13 mouse cellular contexts compared by ENCODE assay signal in the genomic region with DNA sequence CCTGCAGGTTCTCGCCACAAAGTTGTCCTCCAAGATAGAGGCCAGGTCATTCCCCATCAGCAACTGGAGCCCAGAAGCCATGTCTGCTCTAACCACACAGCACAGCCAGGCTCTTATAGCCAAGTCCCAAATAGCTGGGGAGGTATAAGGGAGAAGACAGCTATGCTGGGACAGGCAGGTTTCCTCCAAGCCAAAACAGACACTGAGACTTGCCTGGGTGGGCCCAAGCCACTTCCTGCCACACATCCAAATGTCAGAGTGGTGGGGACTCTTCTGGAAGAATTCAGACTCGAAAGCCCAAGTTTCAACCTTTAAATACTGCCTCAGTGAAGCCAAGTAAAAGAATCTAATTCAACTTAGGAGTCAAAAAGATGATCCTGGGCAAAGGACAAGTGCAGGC. TPM values are rescaled to one million over a fixed set of nuclear protein-coding genes. Genes with fewer than 3 reads are reported as not detected.
DNase-seq lines count a peak whose midpoint lies in the region; ATAC-seq and TF ChIP-seq lines count a peak whose summit lies in the region.
"Had no signal": no experiment of that assay in that cellular context is flagged by ENCODE, and none has a peak within 500 bp of the region (broad histone marks: within the 10 kb centered on the region; RNA-seq: fewer than 3 reads in every experiment).

No protein-coding gene starts in this region.

- H3K4me1 ChIP-seq in heart, embryonic 13.5 days: peaks cover 84% of the 10 kb centered on the region
- H3K4me1 ChIP-seq in spleen, adult 2 months (ENCODE audit: control insufficient read depth, insufficient read depth, insufficient read length): peaks cover 29% of the 10 kb centered on the region; the same call in 1 of the 2 replicates
- peaks cover 37% of the 10 kb centered on the region for H3K4me1 ChIP-seq in limb, embryonic 10.5 days

- no peak for TF ChIP-seq POLR2A in spleen, adult 2 months (IDR thresholded peaks at IDR 0.05; ENCODE audit: low read depth, low read length)

- no peak for DNase-seq in heart, postnatal 25 days (ENCODE audit: low spot score)
- DNase-seq in spleen, adult 2 months (ENCODE audit: low read depth in 1 of 2, low spot score in 2 of 2): no peak
- DNase-seq in spleen, postnatal 14 days (ENCODE audit: low spot score in 2 of 2): no peak
- no peak for DNase-seq in limb, embryonic 10.5 days (ENCODE audit: low spot score)
- DNase-seq in left cerebral cortex, postnatal 36 days (ENCODE audit: low spot score in 2 of 2): no peak
- no peak for DNase-seq in urinary bladder, adult 2 months (ENCODE audit: low spot score)
- DNase-seq in urinary bladder, postnatal 4 days (ENCODE audit: low spot score in 2 of 2): no peak
- DNase-seq: cerebellum, postnatal 25 days; forebrain, postnatal 0 days; layer of hippocampus, postnatal 36 days had no signal

- H3K4me3 ChIP-seq in heart, embryonic 13.5 days: no peak overlapping the region
- no peak overlapping the region for H3K4me3 ChIP-seq in spleen, adult 2 months (ENCODE audit: extremely low read depth, insufficient read depth, insufficient read length)
- H3K4me3 ChIP-seq in limb, embryonic 10.5 days: no peak overlapping the region

- TF ChIP-seq CTCF in spleen, adult 2 months (IDR thresholded peaks at IDR 0.05; ENCODE audit: extremely low read depth, insufficient read depth, insufficient read length, insufficient replicate concordance): no peak

- no peak overlapping the region for H3K9ac ChIP-seq in heart, embryonic 13.5 days
- H3K9ac ChIP-seq: forebrain, postnatal 0 days had no signal

- H3K36me3 ChIP-seq in heart, embryonic 13.5 days: peaks cover 7% of the 10 kb centered on the region; the same call in 1 of the 2 replicates
- H3K36me3 ChIP-seq in spleen, adult 2 months (ENCODE audit: control insufficient read depth, insufficient read depth, low read length): no peaks in the 10 kb centered on the region; the same call in 1 of the 2 replicates
- peaks cover 52% of the 10 kb centered on the region for H3K36me3 ChIP-seq in limb, embryonic 10.5 days

- intact Hi-C loops in heart, postnatal 25 days (cut with DNase I): no loop called here
- intact Hi-C loops in left cerebral cortex, postnatal 36 days (cut with DNase I): no loop called here

- H3K4me2 ChIP-seq in heart, embryonic 13.5 days: no peak overlapping the region

- H3K27ac ChIP-seq in heart, embryonic 13.5 days (replicated peaks): peak overlapping the region; percentile 82
- H3K27ac ChIP-seq in spleen, adult 2 months (ENCODE audit: insufficient read depth, low read length): peak overlapping the region; percentile 49
- H3K27ac ChIP-seq in limb, embryonic 10.5 days: peak overlapping the region; percentile 32; the same call in 1 of the 2 replicates

- H3K9me3 ChIP-seq in heart, embryonic 13.5 days: no peaks in the 10 kb centered on the region
- no peaks in the 10 kb centered on the region for H3K9me3 ChIP-seq in limb, embryonic 10.5 days (replicated peaks)

- ATAC-seq in heart, embryonic 13.5 days (ENCODE audit: extremely low read depth, insufficient number of reproducible peaks, low FRiP score, low TSS enrichment): no peak
- ATAC-seq: forebrain, postnatal 0 days had no signal

- 79% methylated on average over 2 of the region's 2 CpGs for WGBS in heart, embryonic 13.5 days
- 56% methylated on average over 2 of the region's 2 CpGs for WGBS in spleen, adult 2 months
- WGBS in limb, embryonic 10.5 days: 90% methylated on average over 2 of the region's 2 CpGs

- no peaks in the 10 kb centered on the region for H3K27me3 ChIP-seq in heart, embryonic 13.5 days (replicated peaks)
- no peaks in the 10 kb centered on the region for H3K27me3 ChIP-seq in spleen, adult 2 months (ENCODE audit: control insufficient read depth, insufficient read depth, low read length)
- no peaks in the 10 kb centered on the region for H3K27me3 ChIP-seq in limb, embryonic 10.5 days (ENCODE audit: low read depth, poor library complexity, severe bottlenecking)

RNA-seq across cellular contexts. Expression of a gene that starts 37.9 kb away (rescaled TPM):
- polyA plus RNA-seq in heart, embryonic 13.5 days (2015; fragmentation: Nextera tagmentation; extraction: Ambion mirVana): 8.1 and 8.2 TPM in 2 replicates
- total RNA-seq in heart, postnatal 25 days (2021): 10 to 100 TPM in 1 of 2 experiments, 1 to 10 TPM in 1; 9.6 to 14.8 TPM
- 1.5 and 1.9 TPM in 2 replicates for polyA plus RNA-seq in spleen, adult 2 months (2012; rRNA removed)
- polyA plus RNA-seq in limb, embryonic 10.5 days (2016; fragmentation: Nextera tagmentation; extraction: Ambion mirVana): 2.0 and 2.9 TPM in 2 replicates
- 10 to 100 TPM; 23.7 to 31.3 TPM for total RNA-seq in left cerebral cortex, postnatal 36 days (2021)
- polyA plus RNA-seq in urinary bladder, adult 2 months (2012; rRNA removed): 1.2 and 1.8 TPM in 2 replicates
- total RNA-seq: granulocyte monocyte progenitor cell, adult 5-6 weeks had no signal

RNA-seq across cellular contexts. Expression of a gene that starts 38.0 kb away (rescaled TPM):
- 304 and 343 TPM in 2 replicates for polyA plus RNA-seq in heart, embryonic 13.5 days (2015; fragmentation: Nextera tagmentation; extraction: Ambion mirVana)
- total RNA-seq in heart, postnatal 25 days (2021): 100 to 1,000 TPM; 446 to 456 TPM
- 53.8 and 76.3 TPM in 2 replicates for polyA plus RNA-seq in spleen, adult 2 months (2012; rRNA removed)
- 165 and 166 TPM in 2 replicates for polyA plus RNA-seq in limb, embryonic 10.5 days (2016; fragmentation: Nextera tagmentation; extraction: Ambion mirVana)
- 100 to 1,000 TPM; 144 to 161 TPM for total RNA-seq in left cerebral cortex, postnatal 36 days (2021)
- 136 and 140 TPM in 2 replicates for polyA plus RNA-seq in urinary bladder, adult 2 months (2012; rRNA removed)

RNA-seq across cellular contexts. Expression of a gene that starts 38.4 kb away (rescaled TPM):
- 1.9 and 2.2 TPM in 2 replicates for polyA plus RNA-seq in heart, embryonic 13.5 days (2015; fragmentation: Nextera tagmentation; extraction: Ambion mirVana)
- under 1 TPM in 1 of 2 experiments, not detected in 1; 0.20 TPM for total RNA-seq in heart, postnatal 25 days (2021)
- 1.0 TPM in 2 replicates for polyA plus RNA-seq in spleen, adult 2 months (2012; rRNA removed)
- 5.0 and 5.9 TPM in 2 replicates for polyA plus RNA-seq in limb, embryonic 10.5 days (2016; fragmentation: Nextera tagmentation; extraction: Ambion mirVana)
- total RNA-seq in left cerebral cortex, postnatal 36 days (2021): under 1 TPM in 1 of 2 experiments, not detected in 1; 0.32 TPM
- polyA plus RNA-seq in urinary bladder, adult 2 months (2012; rRNA removed): 0.66 and 0.67 TPM in 2 replicates

RNA-seq across cellular contexts. Expression of a gene that starts 52.9 kb away (rescaled TPM):
- 0.55 and 0.56 TPM in 2 replicates for polyA plus RNA-seq in heart, embryonic 13.5 days (2015; fragmentation: Nextera tagmentation; extraction: Ambion mirVana)
- 1 to 10 TPM; 2.8 to 2.9 TPM for total RNA-seq in heart, postnatal 25 days (2021)
- 0.11 and 0.34 TPM in 2 replicates for polyA plus RNA-seq in spleen, adult 2 months (2012; rRNA removed)
- 0.40 TPM in 2 replicates for polyA plus RNA-seq in limb, embryonic 10.5 days (2016; fragmentation: Nextera tagmentation; extraction: Ambion mirVana)
- 1 to 10 TPM in 1 of 2 experiments, under 1 TPM in 1; 0.91 to 1.0 TPM for total RNA-seq in left cerebral cortex, postnatal 36 days (2021)
- 0.16 and 0.34 TPM in 2 replicates for polyA plus RNA-seq in urinary bladder, adult 2 months (2012; rRNA removed)
- total RNA-seq: granulocyte monocyte progenitor cell, adult 5-6 weeks had no signal
- polyA plus RNA-seq: liver, embryonic 16.5 days had no signal

RNA-seq across cellular contexts. Expression of a gene that starts 55.8 kb away (rescaled TPM):
- polyA plus RNA-seq in heart, embryonic 13.5 days (2015; fragmentation: Nextera tagmentation; extraction: Ambion mirVana): 27.3 and 29.9 TPM in 2 replicates
- total RNA-seq in heart, postnatal 25 days (2021): 10 to 100 TPM; 34.3 to 35.6 TPM
- polyA plus RNA-seq in spleen, adult 2 months (2012; rRNA removed): 45.8 and 64.6 TPM in 2 replicates
- polyA plus RNA-seq in limb, embryonic 10.5 days (2016; fragmentation: Nextera tagmentation; extraction: Ambion mirVana): 58.9 and 69.2 TPM in 2 replicates
- 10 to 100 TPM; 27.3 to 27.6 TPM for total RNA-seq in left cerebral cortex, postnatal 36 days (2021)
- 28.8 and 38.7 TPM in 2 replicates for polyA plus RNA-seq in urinary bladder, adult 2 months (2012; rRNA removed)

Comparison
In these comparisons a context has a peak if more than half of its experiments do, and no peak if none do; other contexts are left out.
1. H3K27ac ChIP-seq: peak in every context shown above with its lines; median percentile 82 in heart, embryonic 13.5 days; 49 in spleen, adult 2 months; 32 in limb, embryonic 10.5 days.